Mouse (Mus musculus) erythroblast, embryonic 14.5 days (primary cell): ENCODE measurements around the gene Lhfp. TPM values are rescaled to one million over a fixed set of nuclear protein-coding genes. Genes with fewer than 3 reads are reported as not detected.

Experiments used
- H3K27me3 ChIP-seq: 2 replicates; pipeline ENCODE4 v1.6.1; 2012; ENCODE audit warnings: inconsistent platforms; ENCODE audit not compliant: control insufficient read depth
- H3K36me3 ChIP-seq: 2 replicates; pipeline ENCODE4 v1.6.1; 2012; ENCODE audit warnings: mild to moderate bottlenecking, inconsistent platforms; ENCODE audit not compliant: control insufficient read depth
- H3K4me1 ChIP-seq: 2 replicates; pipeline ENCODE4 v1.6.1; 2012; ENCODE audit warnings: inconsistent platforms; ENCODE audit not compliant: control insufficient read depth
- H3K4me3 ChIP-seq: replicated peaks from 2 replicates; pipeline ENCODE3; 2012; ENCODE audit warnings: moderate library complexity, mild to moderate bottlenecking, inconsistent platforms
- H3K9me3 ChIP-seq: 2 replicates; pipeline ENCODE4 v1.6.1; 2012; ENCODE audit warnings: low read length, inconsistent platforms, mixed read lengths; ENCODE audit not compliant: control insufficient read depth
- GATA1 ChIP-seq: IDR thresholded peaks from 2 replicates; pipeline ENCODE4 v1.6.1; 2012; ENCODE audit warnings: low read length, inconsistent platforms, mixed read lengths
- TAL1 ChIP-seq: IDR thresholded peaks from 3 replicates; pipeline ENCODE4 v1.6.1; 2012; ENCODE audit warnings: low read length, inconsistent platforms, mixed read lengths
- polyA plus RNA-seq: library from polyadenylated mRNA; stranded (reverse); fragments of >175 nt; gene quantifications from 2 replicates; pipeline ENCODE4 v1.2.3, GENCODE M21; 2012

Gene Lhfp
- polyA plus RNA-seq, 1 experiment: not detected

DNA sequence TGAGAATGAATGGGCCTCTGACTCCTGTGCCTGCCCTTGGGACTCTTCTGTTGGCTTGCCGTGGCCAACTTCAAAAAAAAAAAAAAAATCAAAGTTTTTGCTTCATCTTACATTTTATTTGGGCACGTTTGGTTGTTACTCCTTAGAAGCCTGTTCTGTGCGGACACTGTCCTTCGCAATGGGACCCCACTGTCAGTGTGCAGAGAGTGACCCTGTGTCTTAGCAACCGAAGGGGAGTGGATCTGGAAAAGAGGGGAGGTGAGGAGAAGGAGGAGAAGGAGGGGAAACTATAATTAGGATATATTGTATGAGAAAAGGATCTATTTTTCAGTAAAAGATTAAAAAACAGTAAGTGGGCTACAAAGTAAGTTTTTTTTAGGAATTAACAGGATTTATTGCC is 242.7 kb downstream of the Lhfp start:
- no peaks in the 10 kb centered on the region for H3K9me3 ChIP-seq
- H3K27me3 ChIP-seq: no peaks in the 10 kb centered on the region
- no peak overlapping the region for H3K4me3 ChIP-seq
- no peaks in the 10 kb centered on the region for H3K36me3 ChIP-seq
- H3K4me1 ChIP-seq: no peaks in the 10 kb centered on the region
- TF ChIP-seq GATA1 (no peak), TAL1 (no peak)

DNA sequence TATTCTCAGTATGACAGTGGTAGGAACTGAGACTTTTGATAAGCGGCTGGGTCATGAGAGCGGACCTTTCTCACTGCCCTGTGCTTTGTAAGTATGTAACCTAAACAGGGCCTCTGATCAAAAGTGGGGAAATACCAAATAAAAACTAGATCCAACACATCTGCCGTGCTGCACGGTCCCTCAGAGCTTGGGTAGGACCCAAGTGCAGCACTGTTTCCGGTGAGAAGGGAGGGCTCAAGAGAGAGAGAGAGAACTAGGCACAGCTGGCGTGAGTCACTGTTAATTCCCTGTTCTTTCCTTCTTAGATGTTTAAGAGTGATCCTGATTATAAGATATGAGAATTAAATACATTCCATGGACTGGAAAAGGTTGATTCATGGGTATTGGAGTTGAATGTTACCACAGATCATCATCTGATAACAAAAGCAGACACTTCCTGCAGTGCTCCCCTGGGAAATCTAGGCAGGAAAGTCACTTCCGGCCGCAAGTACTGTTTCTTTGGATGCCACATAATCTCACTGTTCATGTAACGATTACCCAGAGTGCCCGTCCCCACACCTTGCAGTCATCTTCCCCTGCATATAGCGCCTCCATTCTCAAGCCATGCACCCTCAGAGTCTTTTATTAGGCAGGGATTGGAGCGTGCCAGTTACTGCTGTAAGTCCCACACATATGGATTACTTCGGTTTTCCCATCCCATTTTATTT is 243.3 kb downstream of the Lhfp start:
- TF ChIP-seq TAL1 (no peak), GATA1 (no peak)

DNA sequence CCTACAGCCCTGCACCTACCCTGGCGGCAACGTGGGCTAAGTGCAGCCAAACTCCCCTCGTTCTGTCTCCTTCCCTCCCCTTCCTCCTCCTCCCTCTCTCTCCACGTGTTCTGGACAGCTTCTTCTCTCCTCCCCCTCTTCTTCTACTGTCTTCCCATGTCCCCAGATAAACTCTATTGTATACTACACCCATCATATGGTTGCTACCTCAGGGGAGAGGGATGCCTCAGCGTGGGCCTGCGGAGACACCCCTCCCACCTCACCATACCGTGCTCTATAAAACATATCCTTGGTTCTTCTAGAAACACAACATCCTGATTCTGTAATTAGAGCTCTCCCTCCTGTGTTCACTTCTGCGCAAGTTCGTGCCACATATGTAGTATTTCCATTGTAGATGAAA is 247.3 kb downstream of the Lhfp start:
- Histone ChIP-seq H3K36me3 (no peaks in the 10 kb centered on the region), H3K9me3 (no peaks in the 10 kb centered on the region), H3K4me1 (no peaks in the 10 kb centered on the region), H3K27me3 (no peaks in the 10 kb centered on the region), H3K4me3 (no peak overlapping the region)
- no peak for TF ChIP-seq GATA1
- no peak for TF ChIP-seq TAL1

More for the DNA sequence above, 243.3 kb downstream of the Lhfp start:
- no peaks in the 10 kb centered on the region for H3K27me3 ChIP-seq
- H3K36me3 ChIP-seq: no peaks in the 10 kb centered on the region
- no peaks in the 10 kb centered on the region for H3K4me1 ChIP-seq
- H3K9me3 ChIP-seq: no peaks in the 10 kb centered on the region
- no peak overlapping the region for H3K4me3 ChIP-seq

DNA sequence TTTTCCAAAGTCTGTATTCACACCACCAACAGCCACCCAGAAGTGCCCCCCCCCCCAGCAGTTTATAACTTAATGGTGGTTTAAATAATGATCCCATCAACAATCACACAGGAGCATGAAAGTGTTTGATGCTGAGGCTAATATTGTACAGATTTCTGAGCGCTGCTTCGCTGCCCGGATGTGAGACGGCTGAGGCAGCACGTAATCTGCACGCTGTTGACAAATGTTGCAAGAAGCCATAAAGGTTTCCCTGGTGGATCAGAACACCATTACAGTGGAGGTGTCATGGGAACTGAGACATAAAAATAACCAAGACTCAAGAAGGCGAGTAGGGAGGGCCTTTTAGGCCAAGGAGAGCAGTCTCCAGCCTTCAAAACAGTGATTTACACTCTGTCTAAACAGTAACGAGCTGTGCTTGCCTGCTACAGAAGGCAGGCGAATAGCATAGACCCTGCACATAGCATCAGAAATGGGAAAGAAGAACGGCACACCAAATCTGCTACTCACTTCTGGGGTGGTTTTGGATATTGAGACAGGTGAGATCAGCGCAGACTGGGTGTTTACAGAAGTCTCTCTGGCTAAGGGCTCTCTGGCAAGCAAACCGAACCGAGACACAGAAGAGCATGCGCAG is 248.4 kb downstream of the Lhfp start:
- TF ChIP-seq GATA1 (no peak), TAL1 (no peak)
- H3K9me3 ChIP-seq: no peaks in the 10 kb centered on the region
- H3K4me3 ChIP-seq: no peak overlapping the region
- H3K27me3 ChIP-seq: no peaks in the 10 kb centered on the region
- no peaks in the 10 kb centered on the region for H3K4me1 ChIP-seq
- no peaks in the 10 kb centered on the region for H3K36me3 ChIP-seq

GRCm38 (mm10) chr3:53291185-53291584 is 249.9 kb downstream of the Lhfp start:
- Histone ChIP-seq H3K4me3 (no peak overlapping the region), H3K36me3 (no peaks in the 10 kb centered on the region), H3K27me3 (no peaks in the 10 kb centered on the region), H3K9me3 (no peaks in the 10 kb centered on the region), H3K4me1 (no peaks in the 10 kb centered on the region)
- TF ChIP-seq TAL1: no peak
- TF ChIP-seq GATA1: no peak

DNA sequence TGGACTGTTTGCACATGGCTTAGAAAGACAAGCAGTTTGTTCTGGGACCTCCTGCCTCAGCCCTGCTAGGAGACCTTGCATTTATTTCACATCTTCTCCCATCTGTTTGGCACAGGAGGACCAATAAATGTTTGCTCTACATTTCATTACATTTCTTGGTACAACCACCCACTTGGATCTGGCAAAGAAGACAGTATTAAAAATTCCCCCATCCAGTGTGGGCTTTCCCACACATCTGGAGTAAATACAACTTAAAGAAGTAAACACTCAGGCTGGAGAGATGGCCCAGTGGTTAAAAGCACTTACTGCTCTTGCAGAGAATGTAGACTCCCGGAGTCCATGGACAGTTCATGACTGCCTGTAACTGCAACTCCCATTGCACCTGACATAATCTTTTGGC is 250.6 kb downstream of the Lhfp start:
- no peaks in the 10 kb centered on the region for H3K36me3 ChIP-seq

DNA sequence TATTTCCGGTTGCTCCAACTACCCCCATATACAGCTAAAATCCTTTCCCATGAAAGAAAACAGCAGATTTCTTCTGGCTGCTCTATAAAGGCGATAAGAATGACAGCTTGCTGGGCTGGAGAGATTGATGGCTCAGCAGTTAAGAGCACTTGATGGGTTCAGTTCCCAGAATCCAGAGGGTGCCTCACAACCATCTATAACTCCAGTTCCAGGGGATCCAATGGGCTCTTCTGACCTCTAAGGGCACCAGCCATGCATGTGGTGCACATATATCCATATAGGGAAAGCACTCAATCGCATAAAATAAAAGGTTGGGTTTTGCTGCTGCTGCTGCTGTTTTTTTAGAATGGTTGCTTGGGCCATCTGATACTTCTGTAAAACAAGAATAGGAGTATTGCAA is 251.1 kb downstream of the Lhfp start:
- no peak overlapping the region for H3K4me3 ChIP-seq
- no peaks in the 10 kb centered on the region for H3K9me3 ChIP-seq
- TF ChIP-seq GATA1: no peak
- no peak for TF ChIP-seq TAL1
- H3K27me3 ChIP-seq: no peaks in the 10 kb centered on the region
- no peaks in the 10 kb centered on the region for H3K36me3 ChIP-seq
- H3K4me1 ChIP-seq: no peaks in the 10 kb centered on the region

More for the DNA sequence above, 250.6 kb downstream of the Lhfp start:
- Histone ChIP-seq H3K4me1 (no peaks in the 10 kb centered on the region), H3K4me3 (no peak overlapping the region), H3K9me3 (no peaks in the 10 kb centered on the region), H3K27me3 (no peaks in the 10 kb centered on the region)
- TF ChIP-seq TAL1 (no peak), GATA1 (no peak)

GRCm38 (mm10) chr3:53292979-53293378 is 251.7 kb downstream of the Lhfp start:
- no peak overlapping the region for H3K4me3 ChIP-seq
- no peaks in the 10 kb centered on the region for H3K4me1 ChIP-seq
- no peaks in the 10 kb centered on the region for H3K27me3 ChIP-seq
- no peaks in the 10 kb centered on the region for H3K36me3 ChIP-seq
- no peaks in the 10 kb centered on the region for H3K9me3 ChIP-seq
- TF ChIP-seq GATA1: no peak
- TF ChIP-seq TAL1: no peak

- no peaks in the 10 kb centered on the region for H3K36me3 ChIP-seq
- no peaks in the 10 kb centered on the region for H3K27me3 ChIP-seq
- TF ChIP-seq GATA1 (no peak), TAL1 (no peak)
- H3K4me3 ChIP-seq: no peak overlapping the region
- H3K9me3 ChIP-seq: no peaks in the 10 kb centered on the region
- no peaks in the 10 kb centered on the region for H3K4me1 ChIP-seq
Measured at GRCm38 (mm10) chr3:53293901-53294433, 252.6 kb downstream of the Lhfp start.
